Mouse (Mus musculus) embryonic fibroblast, embryonic 13.5 days (primary cell): ENCODE data around the gene Trip12.

Source experiments
- CTCF ChIP-seq: IDR thresholded peaks from 2 replicates; pipeline ENCODE4 v1.5.1; 2011; ENCODE audit warnings: mild to moderate bottlenecking, control low read depth, low read length, moderate library complexity, borderline replicate concordance; ENCODE audit not compliant: insufficient read depth
- POLR2A ChIP-seq: IDR thresholded peaks from 2 replicates; pipeline ENCODE4 v1.6.1; 2011; ENCODE audit warnings: low read depth, mild to moderate bottlenecking, control low read depth, low read length, moderate library complexity

DNA sequence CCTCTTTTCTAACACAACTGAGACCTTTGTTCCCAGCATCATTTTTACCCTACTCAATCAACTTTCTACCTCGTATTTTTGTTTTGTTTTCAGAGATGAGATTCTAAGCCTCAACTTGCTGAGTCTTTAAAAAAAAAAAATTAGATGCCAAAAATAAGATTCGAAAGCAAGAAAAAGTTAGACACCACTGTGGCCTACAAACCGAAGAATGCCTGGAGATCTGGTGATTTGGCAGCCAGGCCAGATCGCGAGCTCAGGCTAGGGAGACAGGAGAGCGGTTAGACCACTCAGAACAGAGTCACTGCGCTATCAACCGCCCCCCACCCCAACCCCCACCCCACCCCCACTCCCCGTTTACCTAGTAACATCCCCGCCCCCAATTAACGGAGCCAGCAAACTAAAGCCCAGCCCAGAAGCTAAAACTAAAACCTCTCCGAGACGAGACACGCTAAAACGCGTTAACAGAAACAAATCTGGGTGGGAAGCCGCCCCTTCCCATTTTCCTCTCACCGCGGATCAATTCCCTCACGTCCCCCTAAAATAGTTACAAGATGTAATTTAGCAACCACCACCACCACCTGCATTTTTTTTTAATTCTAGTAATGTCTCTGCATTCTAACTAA is 2.7 kb downstream of the Trip12 start:
- TF ChIP-seq CTCF (no peak), POLR2A (no peak)
